Mouse (Mus musculus) forebrain, embryonic 11.5 days (tissue): ENCODE measurements around the gene Mef2d. TPM values are rescaled to one million over a fixed set of nuclear protein-coding genes. Genes with fewer than 3 reads are reported as not detected.
A peak's percentile ranks its signal among the peaks of the same experiment; 100 is the strongest.

Source experiments
- ATAC-seq: fragments of 200-750 bp; cut with Nextera tagmentation; replicated peaks from 2 replicates; pipeline ENCODE4 v1.8.0; 2017; ENCODE audit warnings: moderate TSS enrichment; ENCODE audit not compliant: low FRiP score
- DNase-seq: peaks from one replicate; pipeline ENCODE4 v3.0.0-alpha.2; 2017; ENCODE audit warnings: low spot score
- H3K27ac ChIP-seq: fragments of 300-500 bp; sonication (generic); 2 replicates; pipeline ENCODE4 v1.5.1; 2014; ENCODE audit warnings: low read depth, low read length
- H3K27me3 ChIP-seq: fragments of 300-500 bp; sonication (generic); 2 replicates; pipeline ENCODE4 v1.6.1; 2014; ENCODE audit warnings: mild to moderate bottlenecking, low read length, mixed read lengths; ENCODE audit not compliant: control insufficient read depth, insufficient read depth
- H3K36me3 ChIP-seq: fragments of 300-500 bp; sonication (generic); 2 replicates; pipeline ENCODE4 v1.6.1; 2014; ENCODE audit warnings: mild to moderate bottlenecking, low read length, moderate library complexity, mixed read lengths; ENCODE audit not compliant: control insufficient read depth, insufficient read depth
- H3K4me1 ChIP-seq: fragments of 300-500 bp; sonication (generic); replicated peaks from 2 replicates; pipeline ENCODE4 v1.6.1; 2014; ENCODE audit warnings: low read length, mixed read lengths; ENCODE audit not compliant: control insufficient read depth, insufficient read depth
- H3K4me2 ChIP-seq: fragments of 300-500 bp; sonication (generic); 2 replicates; pipeline ENCODE4 v1.6.1; 2014; ENCODE audit warnings: low read depth, mild to moderate bottlenecking, low read length, moderate library complexity, mixed read lengths; ENCODE audit not compliant: severe bottlenecking
- H3K4me3 ChIP-seq: fragments of 300-500 bp; sonication (generic); 2 replicates; pipeline ENCODE4 v1.5.1; 2014; ENCODE audit warnings: low read depth, low read length
- H3K9ac ChIP-seq: fragments of 300-500 bp; sonication (generic); 2 replicates; pipeline ENCODE4 v1.6.1; 2014; ENCODE audit warnings: low read length
- H3K9me3 ChIP-seq: fragments of 300-500 bp; sonication (generic); 2 replicates; pipeline ENCODE4 v1.6.1; 2016; ENCODE audit warnings: low read length, mixed read lengths; ENCODE audit not compliant: control insufficient read depth
- WGBS: fragments of 180-500 bp; shearing (Covaris S2); extraction: QIAGEN DNeasy Blood & Tissue Kit; methylation state at CpG from one replicate; pipeline ENCODE4 v1.1.7; 2014; 5-methylcytosine and 5-hydroxymethylcytosine counted together
- polyA plus RNA-seq: library from polyadenylated mRNA; unstranded; fragments of >200 nt; fragmentation: Nextera tagmentation; extraction: Ambion mirVana; gene quantifications from 2 replicates; pipeline ENCODE4 v1.2.1, GENCODE M21; 2014

Mef2d gene
- polyA plus RNA-seq, 1 experiment from 2014 or later = 19.7 TPM

GRCm38 (mm10) chr3:88202986-88203385, 60.8 kb downstream of the Mef2d start:
- H3K9ac ChIP-seq = peak overlapping the region; percentile 98
- WGBS = 3% methylated on average over 6 of the region's 6 CpGs
- H3K9me3 ChIP-seq = no peaks in the 10 kb centered on the region
- peaks cover 25% of the 10 kb centered on the region for H3K27me3 ChIP-seq
- H3K27ac ChIP-seq = peak overlapping the region; percentile 99
- H3K4me2 ChIP-seq = peak overlapping the region; percentile 94
- H3K4me1 ChIP-seq = peaks cover 37% of the 10 kb centered on the region
- DNase-seq (no peak), ATAC-seq (no peak)
- no peaks in the 10 kb centered on the region for H3K36me3 ChIP-seq
- H3K4me3 ChIP-seq = peak overlapping the region; percentile 55

- Histone ChIP-seq H3K4me2 (peak overlapping the region; percentile 94), H3K27me3 (peaks cover 28% of the 10 kb centered on the region), H3K9me3 (no peaks in the 10 kb centered on the region), H3K4me3 (peak overlapping the region; percentile 55), H3K36me3 (no peaks in the 10 kb centered on the region), H3K27ac (peak overlapping the region; percentile 99), H3K4me1 (peaks cover 33% of the 10 kb centered on the region), H3K9ac (peak overlapping the region; percentile 98)
- peak; percentile 61 for DNase-seq
- no peak for ATAC-seq
- 11% methylated on average over 5 of the region's 5 CpGs for WGBS
These were observed 61.3 kb downstream of the Mef2d start for GRCm38 (mm10) chr3:88203456-88203855.

- DNase-seq = peak; percentile 66
These were observed 62.0 kb downstream of the Mef2d start for GRCm38 (mm10) chr3:88203999-88204700.

GRCm38 (mm10) chr3:88204751-88205150, 62.6 kb downstream of the Mef2d start:
- Histone ChIP-seq H3K27ac (peak overlapping the region; percentile 99), H3K4me1 (peaks cover 31% of the 10 kb centered on the region), H3K36me3 (no peaks in the 10 kb centered on the region), H3K4me2 (peak overlapping the region; percentile 94), H3K9ac (peak overlapping the region; percentile 98), H3K4me3 (no peak overlapping the region), H3K27me3 (peaks cover 31% of the 10 kb centered on the region), H3K9me3 (no peaks in the 10 kb centered on the region)
- ATAC-seq = no peak
- DNase-seq = peak; percentile 55
- 14% methylated on average over 1 of the region's 1 CpGs for WGBS

More at GRCm38 (mm10) chr3:88203999-88204700, 62.0 kb downstream of the Mef2d start:
- Histone ChIP-seq H3K27ac (peak overlapping the region; percentile 99), H3K4me3 (peak overlapping the region; percentile 55), H3K4me1 (peaks cover 30% of the 10 kb centered on the region), H3K9me3 (no peaks in the 10 kb centered on the region), H3K27me3 (peaks cover 29% of the 10 kb centered on the region), H3K9ac (peak overlapping the region; percentile 98), H3K36me3 (no peaks in the 10 kb centered on the region), H3K4me2 (peak overlapping the region; percentile 94)
- 4% methylated on average over 7 of the region's 7 CpGs for WGBS
- no peak for ATAC-seq

GRCm38 (mm10) chr3:88205176-88205562, 63.0 kb downstream of the Mef2d start:
- 2% methylated on average over 4 of the region's 4 CpGs for WGBS

GRCm38 (mm10) chr3:88205563-88206491, 63.7 kb downstream of the Mef2d start:
- peak; percentile 77 for ATAC-seq
- peak; percentile 93 for DNase-seq
- Histone ChIP-seq H3K9ac (peak overlapping the region; percentile 95), H3K4me3 (peak overlapping the region; percentile 63), H3K9me3 (no peaks in the 10 kb centered on the region), H3K27ac (peak overlapping the region; percentile 99), H3K4me1 (peaks cover 32% of the 10 kb centered on the region), H3K27me3 (peaks cover 29% of the 10 kb centered on the region), H3K4me2 (peak overlapping the region; percentile 79), H3K36me3 (no peaks in the 10 kb centered on the region; the same call in 1 of the 2 replicates)
- WGBS = 0% methylated on average over 7 of the region's 8 CpGs

More at GRCm38 (mm10) chr3:88205176-88205562, 63.0 kb downstream of the Mef2d start:
- peak overlapping the region; percentile 99 for H3K27ac ChIP-seq
- H3K4me1 ChIP-seq = peaks cover 33% of the 10 kb centered on the region
- peaks cover 31% of the 10 kb centered on the region for H3K27me3 ChIP-seq
- no peak overlapping the region for H3K4me3 ChIP-seq
- ATAC-seq (peak; percentile 43), DNase-seq (peak; percentile 83)
- H3K36me3 ChIP-seq = no peaks in the 10 kb centered on the region; the same call in 1 of the 2 replicates
- no peaks in the 10 kb centered on the region for H3K9me3 ChIP-seq
- peak overlapping the region; percentile 79; the same call in 1 of the 2 replicates for H3K4me2 ChIP-seq
- H3K9ac ChIP-seq = peak overlapping the region; percentile 98; the same call in 1 of the 2 replicates

- ATAC-seq (no peak), DNase-seq (peak; percentile 78)
- WGBS = 4% methylated on average over 3 of the region's 3 CpGs
- peak overlapping the region; percentile 95 for H3K9ac ChIP-seq
- peaks cover 32% of the 10 kb centered on the region for H3K4me1 ChIP-seq
- peaks cover 25% of the 10 kb centered on the region for H3K27me3 ChIP-seq
- H3K36me3 ChIP-seq = no peaks in the 10 kb centered on the region; the same call in 1 of the 2 replicates
- no peaks in the 10 kb centered on the region for H3K9me3 ChIP-seq
- peak overlapping the region; percentile 79 for H3K4me2 ChIP-seq
- H3K4me3 ChIP-seq = peak overlapping the region; percentile 63
- H3K27ac ChIP-seq = peak overlapping the region; percentile 99
These were observed 64.3 kb downstream of the Mef2d start for GRCm38 (mm10) chr3:88206500-88206899.

- H3K4me3 ChIP-seq = peak overlapping the region; percentile 63
- peaks cover 22% of the 10 kb centered on the region for H3K27me3 ChIP-seq
- no peaks in the 10 kb centered on the region; the same call in 1 of the 2 replicates for H3K36me3 ChIP-seq
- 0% methylated on average over 14 of the region's 14 CpGs for WGBS
- peak; percentile 79 for DNase-seq
- peak overlapping the region; percentile 79 for H3K4me2 ChIP-seq
- peak overlapping the region; percentile 95 for H3K9ac ChIP-seq
- no peaks in the 10 kb centered on the region for H3K9me3 ChIP-seq
- peak overlapping the region; percentile 99 for H3K27ac ChIP-seq
- peaks cover 31% of the 10 kb centered on the region for H3K4me1 ChIP-seq
- peak; percentile 8 for ATAC-seq
These were observed 64.8 kb downstream of the Mef2d start for GRCm38 (mm10) chr3:88206901-88207371.
